Mouse (Mus musculus) kidney, adult 2 months (tissue): Measurements from ENCODE around the gene Vps18.

Experiments
- CTCF ChIP-seq: fragments of 200-500 bp; conservative IDR thresholded peaks from 2 replicates; pipeline ENCODE4 v1.5.1; 2011; ENCODE audit warnings: low read depth, mild to moderate bottlenecking, control low read depth, low read length, moderate library complexity, mixed read lengths; ENCODE audit not compliant: insufficient read depth, insufficient read length
- POLR2A ChIP-seq: fragments of 200-500 bp; IDR thresholded peaks from one replicate; pipeline ENCODE4 v1.6.1; 2011; ENCODE audit warnings: low read depth, low read length, control low read depth

GRCm38 (mm10) chr2:119326161-119327101 is 37.9 kb downstream of the Vps18 start:
- TF ChIP-seq CTCF = no peak
- TF ChIP-seq POLR2A = no peak
